Mouse (Mus musculus) regulatory T cell (primary cell): Measurements from ENCODE around the gene Zfp831.

ENCODE experiments used
- in situ Hi-C: fragments of 300-600 bp; cut with MboI, MseI; formaldehyde crosslinking; loops from one replicate; pipeline ENCODE4 v1.15.1; 2025; ENCODE audit warnings: high pct_unique_total_duplicates

Gene Zfp831

GRCm38 (mm10) chr2:174643448-174644144 lies at the start of gene Zfp831:
Gene Zfp831 (plus strand): TSS chr2:174643534.
- in situ Hi-C loops: no loop called here

DNA sequence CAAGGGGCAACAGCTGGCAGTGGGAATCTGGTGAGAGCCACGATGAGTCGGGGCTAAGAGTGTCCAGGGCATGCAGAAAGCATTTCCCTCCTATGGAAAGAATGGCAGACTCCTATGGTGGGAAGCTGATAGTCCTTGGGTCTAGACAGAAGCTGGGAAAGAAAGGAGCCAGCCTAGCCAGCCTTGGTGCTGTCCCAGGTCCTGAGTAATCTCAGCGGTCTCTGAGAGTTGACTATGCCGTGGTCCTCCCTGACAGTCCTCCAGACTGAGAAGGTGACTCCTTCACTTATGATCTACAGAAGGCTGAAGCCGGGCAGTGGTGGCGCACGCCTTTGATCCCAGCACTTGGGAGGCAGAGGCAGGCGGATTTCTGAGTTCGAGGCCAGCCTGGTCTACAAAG lies 48.4 kb upstream of the Zfp831 start:
- in situ Hi-C loops: no loop called here

GRCm38 (mm10) chr2:174595611-174596010 lies 47.7 kb upstream of the Zfp831 start:
- in situ Hi-C loops: no loop called here

- in situ Hi-C loops: no loop called here
These were observed 46.9 kb upstream of the Zfp831 start for GRCm38 (mm10) chr2:174596457-174596856.

DNA sequence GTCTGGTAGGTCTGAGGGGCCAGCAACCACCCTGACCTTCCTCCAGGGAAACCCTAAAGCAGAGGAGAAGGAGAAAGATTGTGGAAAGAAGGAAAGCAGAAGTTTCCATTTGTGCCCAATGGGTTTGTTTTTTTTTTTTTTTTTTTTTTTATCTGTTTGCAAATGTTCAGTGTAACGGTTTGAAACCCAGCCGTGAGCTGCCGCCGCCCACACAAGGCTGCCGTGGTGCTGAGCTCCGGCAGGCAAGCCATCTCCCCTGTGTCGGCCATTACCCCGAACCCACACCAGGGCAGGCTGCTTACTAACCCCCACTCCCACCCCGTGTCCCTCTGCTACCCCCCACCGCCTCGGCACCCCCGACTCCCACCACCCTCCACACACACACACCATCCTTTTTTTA lies 44.9 kb upstream of the Zfp831 start:
- in situ Hi-C loops: no loop called here

DNA sequence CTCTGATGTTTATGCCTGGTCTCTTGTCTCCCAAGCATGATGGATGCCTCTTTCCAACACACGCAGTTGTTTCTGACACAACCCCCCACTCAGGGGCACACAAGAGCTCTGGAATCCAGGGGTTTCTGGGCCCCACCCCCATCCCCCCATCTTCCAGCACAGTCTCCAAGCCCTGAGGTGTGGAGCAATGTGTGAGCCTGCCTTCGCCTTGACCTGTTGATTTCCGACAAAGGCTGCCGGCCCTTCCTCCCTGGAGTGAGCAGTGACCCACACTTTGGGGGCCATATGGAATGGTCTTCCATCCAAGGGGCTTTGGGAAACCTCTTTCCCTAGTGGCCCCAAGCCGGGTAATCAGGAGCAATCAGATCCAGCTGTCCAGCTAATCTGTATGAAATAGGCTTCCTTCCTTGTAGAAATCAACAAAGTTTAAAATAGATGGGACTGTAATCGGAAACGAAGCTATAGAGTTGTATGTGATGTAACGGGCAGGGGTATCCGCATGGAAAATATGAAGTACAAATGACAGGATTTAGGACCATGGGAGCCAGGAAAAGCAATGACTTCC lies 44.2 kb upstream of the Zfp831 start:
- in situ Hi-C loops: no loop called here

GRCm38 (mm10) chr2:174599853-174600271 lies 43.5 kb upstream of the Zfp831 start:
- in situ Hi-C loops: loop anchor here (10.0 to 25.0 kb wide), 2 partner anchors 1388 to 1685 kb away; partner anchors contain the start of gene Zbp1

GRCm38 (mm10) chr2:174601938-174602685 lies 41.2 kb upstream of the Zfp831 start:
- in situ Hi-C loops: loop anchor here (10.0 to 25.0 kb wide), 2 partner anchors 1390 to 1687 kb away; partner anchors contain the start of gene Zbp1

GRCm38 (mm10) chr2:174603321-174603720 lies 40.0 kb upstream of the Zfp831 start:
- in situ Hi-C loops: loop anchor here (10.0 to 25.0 kb wide), 2 partner anchors 1391 to 1689 kb away; partner anchors contain the start of gene Zbp1

DNA sequence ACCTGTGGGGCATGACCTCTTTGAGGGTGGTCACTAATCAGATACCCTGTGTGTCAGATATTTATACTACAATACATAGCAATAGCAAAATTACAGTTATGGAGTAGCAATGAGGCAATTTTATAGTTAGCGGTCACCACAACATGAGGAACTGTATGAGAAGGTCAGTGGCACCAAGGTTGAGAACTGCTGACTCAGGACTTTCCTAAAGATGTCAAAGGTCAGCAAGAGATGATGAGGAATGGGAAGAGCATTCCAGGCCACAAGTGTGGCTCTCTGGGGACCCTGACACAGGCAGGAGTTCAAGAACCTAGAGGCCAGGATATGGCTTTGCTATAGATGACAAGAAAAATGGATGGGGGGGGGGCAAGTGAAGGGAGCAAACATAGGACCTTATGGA lies 38.3 kb upstream of the Zfp831 start:
- in situ Hi-C loops: loop anchor here (5.0 to 25.0 kb wide), 3 partner anchors 1023 to 1690 kb away; partner anchors contain the start of gene Zbp1

- in situ Hi-C loops: loop anchor here (5.0 to 25.0 kb wide), 3 partner anchors 1023 to 1691 kb away; partner anchors contain the start of gene Zbp1
These were observed 37.8 kb upstream of the Zfp831 start for GRCm38 (mm10) chr2:174605442-174606087.

- in situ Hi-C loops: loop anchor here (5.0 to 25.0 kb wide), 3 partner anchors 1024 to 1692 kb away; partner anchors contain the start of gene Zbp1
These were observed 37.0 kb upstream of the Zfp831 start for GRCm38 (mm10) chr2:174606376-174606775.

DNA sequence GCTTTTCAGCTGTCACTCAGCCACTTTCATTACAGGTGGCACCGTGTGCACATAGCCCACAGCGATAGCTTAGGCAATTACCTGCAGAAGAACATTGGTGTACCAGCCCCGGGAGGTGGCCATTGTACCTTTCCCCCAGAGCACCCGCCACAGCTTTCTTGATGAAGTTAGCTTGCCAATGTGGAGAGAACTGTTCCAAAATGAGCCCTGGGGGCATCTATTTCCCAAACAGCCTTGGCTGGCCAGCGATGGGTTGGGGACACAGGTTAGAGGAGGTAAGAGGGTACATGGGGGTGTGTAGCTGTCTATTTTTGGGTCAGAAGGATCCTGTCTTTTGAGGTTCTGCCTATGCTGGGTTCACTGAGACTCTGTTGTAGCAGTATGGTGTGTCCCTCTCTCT lies 33.4 kb upstream of the Zfp831 start:
- in situ Hi-C loops: loop anchor here (5.0 to 25.0 kb wide), 3 partner anchors 1028 to 1695 kb away; partner anchors contain the start of gene Zbp1

GRCm38 (mm10) chr2:174612386-174613063 lies 30.8 kb upstream of the Zfp831 start:
- in situ Hi-C loops: loop anchor here (25.0 kb wide), 1 partner anchor 1400 kb away; the partner anchor contains the start of gene Zbp1

DNA sequence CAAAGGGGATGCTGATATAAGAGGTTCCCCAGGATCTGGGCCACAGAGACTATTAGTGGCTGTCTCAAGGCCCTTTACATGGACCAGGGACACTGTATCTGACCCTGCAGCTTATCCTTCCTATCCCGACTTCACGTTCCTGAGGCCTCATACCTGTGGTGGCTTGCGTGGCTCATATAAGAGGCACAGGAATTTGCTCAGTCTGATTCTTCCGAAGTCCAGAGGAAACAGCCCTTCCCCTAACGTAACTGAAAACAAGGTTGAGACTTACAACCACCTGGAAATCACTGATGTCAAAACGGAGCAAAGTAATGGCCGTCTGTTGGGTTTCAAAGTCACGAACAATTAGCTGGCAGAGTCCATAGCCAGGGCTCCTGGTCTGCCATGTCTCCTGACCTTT lies 30.1 kb upstream of the Zfp831 start:
- in situ Hi-C loops: loop anchor here (25.0 kb wide), 1 partner anchor 1401 kb away; the partner anchor contains the start of gene Zbp1

DNA sequence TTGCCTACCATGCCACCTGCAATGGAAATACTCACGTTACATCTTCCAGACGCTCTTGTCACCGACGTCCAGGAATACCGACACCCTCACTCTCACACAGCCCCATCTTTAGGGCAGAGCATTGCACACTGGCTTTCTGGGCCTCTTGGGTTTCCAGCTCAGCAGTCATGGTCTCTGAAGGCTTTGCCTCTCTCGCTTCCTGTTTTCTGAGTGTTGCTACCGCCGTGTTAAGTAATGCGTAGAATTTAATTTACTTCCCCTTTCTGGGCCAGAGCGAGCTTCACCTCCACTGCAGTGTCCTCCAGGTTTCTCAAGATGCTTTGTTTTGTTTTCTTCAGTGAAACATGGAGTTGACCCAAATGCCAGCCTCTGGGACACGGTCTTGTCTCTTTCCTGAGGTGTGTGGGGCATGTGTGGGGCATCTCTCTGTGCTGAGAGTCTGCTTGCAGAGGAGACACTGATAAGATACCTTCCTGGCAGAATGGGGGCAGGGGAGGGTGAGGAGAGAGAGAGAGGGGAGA lies 29.4 kb upstream of the Zfp831 start:
- in situ Hi-C loops: loop anchor here (25.0 kb wide), 1 partner anchor 1402 kb away; the partner anchor contains the start of gene Zbp1

DNA sequence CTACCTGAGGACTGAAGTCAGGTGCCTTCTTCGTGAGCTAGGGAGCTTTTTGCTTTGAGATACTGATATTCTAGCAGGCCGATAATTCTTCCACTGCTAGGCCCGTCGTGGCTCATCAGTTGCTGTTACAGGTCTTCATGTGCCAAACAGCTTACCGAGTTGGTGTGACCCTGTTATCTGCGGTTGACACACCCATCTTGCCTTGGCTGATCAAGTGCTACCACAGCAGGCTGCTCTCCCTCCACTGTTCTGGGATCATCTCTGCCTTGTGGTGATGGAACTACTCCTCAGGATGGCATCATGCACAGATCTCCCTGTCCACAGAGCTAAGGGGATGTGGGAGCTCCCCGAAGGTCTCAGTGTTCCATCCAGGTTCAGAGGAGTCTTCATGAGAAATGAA lies 21.5 kb upstream of the Zfp831 start:
- in situ Hi-C loops: loop anchor here (25.0 kb wide), 1 partner anchor 1410 kb away; the partner anchor contains the start of gene Zbp1

GRCm38 (mm10) chr2:174624430-174624829 lies 18.9 kb upstream of the Zfp831 start:
- in situ Hi-C loops: loop anchor here (25.0 kb wide), 1 partner anchor 1412 kb away; the partner anchor contains the start of gene Zbp1

DNA sequence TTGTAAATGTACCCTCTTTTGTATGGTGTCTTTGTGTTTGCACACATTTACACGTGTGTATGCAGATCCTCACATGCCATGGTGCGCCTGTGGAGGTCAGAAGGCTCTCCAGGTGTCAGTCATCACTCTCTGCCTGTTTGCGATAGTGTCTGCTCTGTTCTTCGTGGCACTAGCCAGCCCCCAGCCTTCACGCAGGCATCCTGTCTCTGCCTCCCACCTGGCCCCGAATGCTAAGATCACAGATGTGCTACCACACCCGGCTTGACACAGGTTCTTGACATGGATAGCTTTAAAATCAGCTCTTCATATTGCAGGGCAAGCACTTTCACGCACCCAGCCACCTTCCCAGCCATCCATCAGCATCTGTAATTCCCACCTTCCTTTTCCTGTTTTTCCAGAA lies 16.3 kb upstream of the Zfp831 start:
- in situ Hi-C loops: no loop called here

DNA sequence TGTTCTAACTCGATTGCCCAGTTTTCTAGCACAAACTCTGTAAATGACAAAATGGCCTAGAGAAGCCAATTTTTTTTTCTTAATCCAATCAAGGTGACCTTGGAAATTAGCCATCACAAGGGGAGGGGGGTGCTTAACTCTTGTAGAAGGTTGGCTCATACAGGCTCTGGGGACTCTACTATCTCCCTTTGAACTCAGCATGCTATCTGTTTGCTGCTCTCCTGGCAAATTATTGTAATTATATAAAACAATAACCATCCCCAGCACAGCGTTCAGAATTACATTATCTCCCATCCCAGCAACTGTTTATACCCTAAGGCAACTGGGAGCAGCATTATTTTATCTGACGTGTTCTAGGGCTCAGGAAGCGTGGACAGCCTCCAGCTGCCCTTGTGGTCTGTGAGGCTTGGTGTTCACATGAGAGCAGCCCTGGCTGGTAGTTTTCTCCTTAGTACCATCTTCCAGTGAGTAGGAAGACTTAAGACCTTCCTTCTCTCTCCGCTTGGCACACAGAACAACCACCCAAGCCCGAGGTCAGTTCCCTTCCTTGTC lies 14.0 kb upstream of the Zfp831 start:
- in situ Hi-C loops: no loop called here
